Mouse (Mus musculus) small intestine, adult 2 months (tissue): ENCODE measurements at regions not wholly inside any gene's neighbourhood (a gene's known extent, or its start where the extent isn't known, plus 50 kb on each side); places are given as distances from the start of the nearest gene placed in this dataset.

Experiments used
- CTCF ChIP-seq: fragments of 200-500 bp; IDR thresholded peaks from 2 replicates; pipeline ENCODE4 v1.5.1; 2012; ENCODE audit warnings: low read depth, mild to moderate bottlenecking, control low read depth, inconsistent platforms, low read length, moderate library complexity, mixed read lengths; ENCODE audit not compliant: insufficient replicate concordance, insufficient read length; ENCODE audit errors: extremely low read depth
- POLR2A ChIP-seq: fragments of 200-500 bp; IDR thresholded peaks from 2 replicates; pipeline ENCODE4 v1.6.1; 2012; ENCODE audit warnings: low read depth, mild to moderate bottlenecking, control low read depth, inconsistent platforms, low read length, moderate library complexity

DNA sequence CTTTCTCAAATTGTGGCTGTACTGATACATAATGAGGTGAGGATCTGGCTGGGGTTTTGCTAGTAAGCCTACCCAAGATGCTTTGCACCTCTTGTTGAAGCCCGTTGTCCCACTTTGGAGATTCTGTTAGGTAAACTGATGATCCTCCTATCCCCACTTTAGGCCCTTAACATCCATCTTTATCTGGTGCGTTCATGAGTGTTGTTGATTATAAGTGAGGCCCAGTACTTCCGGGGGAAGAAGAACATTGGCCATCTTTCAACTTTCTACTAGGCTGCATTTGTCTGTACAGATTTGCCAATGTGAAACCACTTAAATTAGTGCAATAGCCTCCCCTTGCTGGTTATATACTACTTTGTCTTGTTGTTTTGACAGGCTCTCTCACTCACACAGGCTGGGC, 331.3 kb upstream of the Tmc3 start:
- TF ChIP-seq CTCF, result no peak
- TF ChIP-seq POLR2A, result no peak
